In the genomic region with DNA sequence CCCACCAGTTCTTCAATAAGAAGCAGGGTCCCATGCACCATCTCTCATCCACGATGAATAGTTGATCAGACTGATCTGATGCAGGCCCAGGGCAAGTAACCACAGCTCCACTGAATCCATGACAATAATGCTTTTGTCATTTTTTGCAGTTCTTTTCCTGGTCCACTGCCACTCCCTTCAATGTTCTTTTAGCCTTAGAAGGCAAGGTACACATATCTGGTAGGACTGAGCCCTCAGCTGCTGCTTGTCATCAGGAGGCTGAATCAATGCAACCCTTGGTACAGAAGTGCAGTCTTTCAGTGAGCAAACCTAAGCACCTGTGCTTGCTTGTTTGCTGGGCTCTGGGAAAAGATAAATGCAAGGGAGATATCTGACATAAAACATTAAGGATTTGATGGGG, we compare ENCODE assay signal across 22 mouse cellular contexts.
"Had no signal": no experiment of that assay in that cellular context is flagged by ENCODE, and none has a peak within 500 bp of the region (broad histone marks: within the 10 kb centered on the region; RNA-seq: fewer than 3 reads in every experiment).

No protein-coding gene starts in this region.

- ATAC-seq: hindbrain, postnatal 0 days had no signal

- H3K9ac ChIP-seq: heart, embryonic 12.5 days; hindbrain, embryonic 13.5 days; hindbrain, embryonic 15.5 days; limb, embryonic 12.5 days; liver, embryonic 13.5 days had no signal

- H3K4me1 ChIP-seq: heart, embryonic 10.5 days; heart, embryonic 12.5 days; hindbrain, embryonic 13.5 days; hindbrain, embryonic 15.5 days; limb, embryonic 10.5 days; liver, embryonic 13.5 days had no signal

- H3K9me3 ChIP-seq: heart, embryonic 10.5 days; heart, embryonic 12.5 days; hindbrain, embryonic 13.5 days; hindbrain, embryonic 15.5 days; limb, embryonic 10.5 days; limb, embryonic 12.5 days; liver, embryonic 13.5 days had no signal

- DNase-seq: gastrocnemius, adult 2 months; gastrocnemius, postnatal 10 days; gastrocnemius, postnatal 25 days; heart, adult 18-20 months; heart, postnatal 10 days; kidney, adult 18-20 months; kidney, adult 8-10 months; kidney, postnatal 10 days; kidney, postnatal 25 days; kidney, postnatal 4 days; liver; liver, embryonic 13.5 days had no signal

- H3K4me3 ChIP-seq: gastrocnemius, adult 2 months; heart, embryonic 10.5 days; heart, embryonic 12.5 days; hindbrain, embryonic 13.5 days; hindbrain, embryonic 15.5 days; layer of hippocampus, adult 2 months; left cerebral cortex, adult 2 months; limb, embryonic 10.5 days; limb, embryonic 12.5 days; liver, embryonic 13.5 days had no signal

- H3K4me2 ChIP-seq: heart, embryonic 12.5 days; hindbrain, embryonic 13.5 days; hindbrain, embryonic 15.5 days; limb, embryonic 12.5 days; liver, embryonic 11.5 days; liver, embryonic 13.5 days had no signal

- H3K27ac ChIP-seq: gastrocnemius, adult 2 months; heart, embryonic 10.5 days; hindbrain, embryonic 13.5 days; hindbrain, embryonic 15.5 days; hindbrain, postnatal 0 days; layer of hippocampus, adult 2 months; left cerebral cortex, adult 2 months; limb, embryonic 10.5 days; limb, embryonic 12.5 days; liver, embryonic 13.5 days had no signal

- H3K27me3 ChIP-seq: heart, embryonic 12.5 days; hindbrain, embryonic 13.5 days; hindbrain, embryonic 15.5 days; limb, embryonic 12.5 days; liver, embryonic 13.5 days had no signal

- H3K36me3 ChIP-seq: heart, embryonic 10.5 days; heart, embryonic 12.5 days; hindbrain, embryonic 13.5 days; hindbrain, embryonic 15.5 days; limb, embryonic 10.5 days; limb, embryonic 12.5 days; liver, embryonic 13.5 days had no signal
